Mouse (Mus musculus) heart, adult 2 months (tissue): Measurements from ENCODE around the gene Ap2m1.

Experiments used
- CTCF ChIP-seq: fragments of 200-600 bp; IDR thresholded peaks from 2 replicates; pipeline ENCODE4 v1.8.1; 2022; ENCODE audit warnings: antibody characterized with exemption, mild to moderate bottlenecking, moderate library complexity
- EP300 ChIP-seq: fragments of 200-500 bp; IDR thresholded peaks from 2 replicates; pipeline ENCODE4 v1.6.1; 2011; ENCODE audit warnings: low read depth, low read length, control low read depth; ENCODE audit not compliant: insufficient read depth
- POLR2A ChIP-seq: fragments of 200-500 bp; IDR thresholded peaks from 2 replicates; pipeline ENCODE4 v1.6.1; 2011; ENCODE audit warnings: mild to moderate bottlenecking, low read depth, low read length, control low read depth; ENCODE audit not compliant: insufficient read depth

GRCm38 (mm10) chr16:20516032-20516431, 19.2 kb upstream of the Ap2m1 start:
- TF ChIP-seq POLR2A (no peak), CTCF (no peak), EP300 (no peak)
